Mouse (Mus musculus) neural tube, embryonic 13.5 days (tissue): ENCODE measurements at regions not wholly inside any gene's neighbourhood (a gene's known extent, or its start where the extent isn't known, plus 50 kb on each side); places are given as distances from the start of the nearest gene placed in this dataset.

Experiments
- ATAC-seq: fragments of 200-750 bp; cut with Nextera tagmentation; 2 replicates; pipeline ENCODE4 v1.8.0; 2017; ENCODE audit warnings: low read depth, mild to moderate bottlenecking, moderate TSS enrichment, moderate library complexity
- H3K27ac ChIP-seq: fragments of 300-500 bp; sonication (generic); replicated peaks from 2 replicates; pipeline ENCODE4 v1.5.1; 2015; ENCODE audit warnings: moderate library complexity, mild to moderate bottlenecking, inconsistent platforms
- H3K27me3 ChIP-seq: fragments of 300-500 bp; sonication (generic); 2 replicates; pipeline ENCODE4 v1.6.1; 2015; ENCODE audit warnings: mild to moderate bottlenecking, inconsistent platforms
- H3K36me3 ChIP-seq: fragments of 300-500 bp; sonication (generic); 2 replicates; pipeline ENCODE4 v1.6.1; 2015; ENCODE audit warnings: mild to moderate bottlenecking, inconsistent platforms
- H3K4me1 ChIP-seq: fragments of 300-500 bp; sonication (generic); replicated peaks from 2 replicates; pipeline ENCODE4 v1.6.1; 2015; ENCODE audit warnings: inconsistent platforms
- H3K4me2 ChIP-seq: fragments of 300-500 bp; sonication (generic); 2 replicates; pipeline ENCODE4 v1.6.1; 2015; ENCODE audit warnings: inconsistent platforms, mild to moderate bottlenecking, moderate library complexity
- H3K4me3 ChIP-seq: fragments of 300-500 bp; sonication (generic); 2 replicates; pipeline ENCODE4 v1.5.1; 2015; ENCODE audit warnings: mild to moderate bottlenecking, inconsistent platforms
- H3K9ac ChIP-seq: fragments of 300-500 bp; sonication (generic); 2 replicates; pipeline ENCODE4 v1.6.1; 2015; ENCODE audit warnings: moderate library complexity, mild to moderate bottlenecking, inconsistent platforms
- H3K9me3 ChIP-seq: fragments of 300-500 bp; sonication (generic); 2 replicates; pipeline ENCODE4 v1.6.1; 2016; ENCODE audit warnings: inconsistent platforms
- WGBS: fragments of 180-500 bp; shearing (Covaris S2); methylation state at CpG from one replicate; pipeline ENCODE4 v1.1.7; 2015; 5-methylcytosine and 5-hydroxymethylcytosine counted together

GRCm38 (mm10) chr13:35392167-35392566 is 267.5 kb upstream of the Cdyl start:
- 86% methylated on average over 6 of the region's 6 CpGs for WGBS
- no peak overlapping the region for H3K4me2 ChIP-seq
- no peak overlapping the region for H3K27ac ChIP-seq
- no peaks in the 10 kb centered on the region for H3K27me3 ChIP-seq
- H3K9me3 ChIP-seq, result no peaks in the 10 kb centered on the region
- H3K36me3 ChIP-seq, result no peaks in the 10 kb centered on the region
- no peak overlapping the region for H3K4me3 ChIP-seq
- H3K9ac ChIP-seq, result no peak overlapping the region
- no peaks in the 10 kb centered on the region for H3K4me1 ChIP-seq
- no peak for ATAC-seq

DNA sequence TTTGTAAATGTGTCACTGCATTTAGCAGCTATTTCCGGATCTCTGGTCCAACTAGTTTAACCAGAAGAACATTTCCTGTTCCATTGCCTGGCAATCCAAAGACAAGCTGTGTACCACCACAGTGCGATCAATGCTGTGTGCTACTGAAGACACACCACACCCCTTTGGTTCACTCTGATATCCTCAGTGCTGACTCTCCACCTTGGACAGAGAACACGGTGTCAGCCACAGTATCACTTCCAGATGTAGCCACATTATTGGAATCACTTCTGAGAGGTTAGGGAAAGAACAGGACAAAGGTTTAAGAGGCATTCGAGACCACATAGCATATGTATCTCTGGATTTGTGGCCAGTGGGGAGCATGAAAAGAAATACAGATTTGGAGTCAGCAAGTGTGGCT is 264.4 kb upstream of the Cdyl start:
- 71% methylated on average over 4 of the region's 4 CpGs for WGBS
- H3K27ac ChIP-seq, result no peak overlapping the region
- ATAC-seq, result no peak
- no peaks in the 10 kb centered on the region for H3K4me1 ChIP-seq
- H3K4me3 ChIP-seq, result no peak overlapping the region
- no peaks in the 10 kb centered on the region for H3K9me3 ChIP-seq
- no peaks in the 10 kb centered on the region for H3K36me3 ChIP-seq
- H3K9ac ChIP-seq, result no peak overlapping the region
- no peak overlapping the region for H3K4me2 ChIP-seq
- H3K27me3 ChIP-seq, result no peaks in the 10 kb centered on the region

DNA sequence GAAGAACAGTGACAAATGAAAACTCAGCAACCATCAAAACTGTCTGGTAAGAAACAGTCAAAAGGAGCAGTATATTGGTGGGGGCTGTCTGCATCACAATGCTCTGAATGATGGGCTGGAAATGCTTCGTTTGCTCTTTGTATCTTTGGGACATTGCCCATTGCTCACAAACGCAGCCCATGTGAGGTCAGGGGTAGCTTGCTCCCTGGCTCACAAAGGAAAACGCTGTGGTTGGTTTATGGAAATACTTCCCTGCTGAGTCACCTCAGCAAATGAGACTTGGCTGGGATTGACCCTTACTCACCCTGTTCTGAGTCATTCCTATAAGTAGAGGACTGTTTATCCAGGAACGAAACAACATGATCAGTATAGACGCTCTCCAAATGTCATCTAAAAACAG is 264.0 kb upstream of the Cdyl start:
- no peak overlapping the region for H3K9ac ChIP-seq
- no peak overlapping the region for H3K4me3 ChIP-seq
- H3K9me3 ChIP-seq, result no peaks in the 10 kb centered on the region
- no peak for ATAC-seq
- no peaks in the 10 kb centered on the region for H3K4me1 ChIP-seq
- no peak overlapping the region for H3K4me2 ChIP-seq
- H3K27me3 ChIP-seq, result no peaks in the 10 kb centered on the region
- H3K36me3 ChIP-seq, result no peaks in the 10 kb centered on the region
- H3K27ac ChIP-seq, result no peak overlapping the region
- 26% methylated on average over 5 of the region's 5 CpGs for WGBS

DNA sequence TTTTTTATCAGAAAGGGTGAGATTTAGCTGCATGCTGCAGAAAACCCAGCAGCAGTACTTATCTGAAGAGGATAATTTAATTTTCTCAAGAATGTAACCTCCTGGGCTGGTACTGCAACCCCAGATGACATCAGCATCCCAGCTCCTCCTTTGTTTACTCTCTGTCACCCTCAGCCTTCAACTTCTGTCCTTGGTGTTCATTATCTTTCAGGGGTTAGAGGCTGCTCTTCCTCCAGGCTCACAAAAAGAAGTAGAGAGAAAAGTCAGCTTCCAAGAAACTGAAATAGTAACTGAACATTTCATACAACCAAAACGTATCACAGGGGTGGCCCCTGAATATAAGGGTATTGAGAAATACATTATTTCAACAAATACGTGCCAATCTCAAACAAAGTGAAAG is 262.5 kb upstream of the Cdyl start:
- no peak for ATAC-seq
- Histone ChIP-seq H3K9me3 (no peaks in the 10 kb centered on the region), H3K36me3 (no peaks in the 10 kb centered on the region), H3K4me1 (no peaks in the 10 kb centered on the region), H3K4me3 (no peak overlapping the region), H3K27me3 (no peaks in the 10 kb centered on the region), H3K4me2 (no peak overlapping the region), H3K27ac (no peak overlapping the region), H3K9ac (no peak overlapping the region)
- WGBS, result 92% methylated on average over 2 of the region's 2 CpGs

DNA sequence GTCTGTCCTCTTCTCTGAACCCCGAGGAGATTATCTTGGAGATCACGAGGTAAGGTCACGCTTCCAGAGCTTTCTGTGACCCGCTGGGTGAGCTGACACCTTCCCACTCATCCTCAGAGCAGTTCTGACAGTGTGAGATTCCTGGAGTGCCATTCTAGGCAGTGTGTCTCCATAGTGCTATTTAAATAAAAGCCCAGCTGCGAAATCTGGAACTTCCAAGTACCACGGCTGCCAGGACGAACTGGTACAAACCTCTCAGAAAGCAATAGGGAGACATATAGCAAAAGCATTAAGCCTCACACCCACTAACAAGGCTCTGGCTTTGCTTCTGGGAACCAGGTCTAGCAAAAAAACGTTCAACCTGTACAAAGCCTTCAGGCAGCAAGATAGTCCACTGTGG is 261.4 kb upstream of the Cdyl start:
- no peaks in the 10 kb centered on the region for H3K27me3 ChIP-seq
- 75% methylated on average over 8 of the region's 8 CpGs for WGBS
- no peak for ATAC-seq

GRCm38 (mm10) chr13:35402856-35403255 is 256.8 kb upstream of the Cdyl start:
- Histone ChIP-seq H3K36me3 (no peaks in the 10 kb centered on the region), H3K27ac (no peak overlapping the region), H3K9ac (no peak overlapping the region), H3K27me3 (no peaks in the 10 kb centered on the region), H3K4me1 (no peaks in the 10 kb centered on the region), H3K4me3 (no peak overlapping the region), H3K9me3 (no peaks in the 10 kb centered on the region), H3K4me2 (no peak overlapping the region)
- WGBS, result 80% methylated on average over 2 of the region's 2 CpGs
- ATAC-seq, result no peak

More for the DNA sequence above, 261.4 kb upstream of the Cdyl start:
- Histone ChIP-seq H3K36me3 (no peaks in the 10 kb centered on the region), H3K4me3 (no peak overlapping the region), H3K4me2 (no peak overlapping the region), H3K9ac (no peak overlapping the region), H3K27ac (no peak overlapping the region), H3K9me3 (no peaks in the 10 kb centered on the region), H3K4me1 (no peaks in the 10 kb centered on the region)

GRCm38 (mm10) chr13:35404428-35404827 is 255.2 kb upstream of the Cdyl start:
- no peaks in the 10 kb centered on the region for H3K27me3 ChIP-seq
- no peak overlapping the region for H3K9ac ChIP-seq
- ATAC-seq, result no peak
- WGBS, result 89% methylated on average over 5 of the region's 5 CpGs
- no peak overlapping the region for H3K4me2 ChIP-seq
- H3K4me1 ChIP-seq, result no peaks in the 10 kb centered on the region
- H3K9me3 ChIP-seq, result no peaks in the 10 kb centered on the region
- no peaks in the 10 kb centered on the region for H3K36me3 ChIP-seq
- no peak overlapping the region for H3K4me3 ChIP-seq
- no peak overlapping the region for H3K27ac ChIP-seq

GRCm38 (mm10) chr13:35405384-35405783 is 254.2 kb upstream of the Cdyl start:
- no peaks in the 10 kb centered on the region for H3K9me3 ChIP-seq
- no peak overlapping the region for H3K27ac ChIP-seq
- H3K4me3 ChIP-seq, result no peak overlapping the region
- no peak overlapping the region for H3K9ac ChIP-seq
- H3K4me2 ChIP-seq, result no peak overlapping the region
- no peaks in the 10 kb centered on the region for H3K36me3 ChIP-seq
- WGBS, result 86% methylated on average over 1 of the region's 1 CpGs
- no peaks in the 10 kb centered on the region for H3K4me1 ChIP-seq
- no peak for ATAC-seq
- H3K27me3 ChIP-seq, result no peaks in the 10 kb centered on the region

- no peaks in the 10 kb centered on the region for H3K27me3 ChIP-seq
- no peak overlapping the region for H3K9ac ChIP-seq
- no peaks in the 10 kb centered on the region for H3K9me3 ChIP-seq
- WGBS, result 90% methylated on average over 4 of the region's 4 CpGs
- no peak for ATAC-seq
- H3K4me1 ChIP-seq, result no peaks in the 10 kb centered on the region
- H3K4me2 ChIP-seq, result no peak overlapping the region
- no peak overlapping the region for H3K27ac ChIP-seq
- H3K36me3 ChIP-seq, result no peaks in the 10 kb centered on the region
- H3K4me3 ChIP-seq, result no peak overlapping the region
Observed at GRCm38 (mm10) chr13:35417500-35417899, 242.1 kb upstream of the Cdyl start.

GRCm38 (mm10) chr13:35420076-35420475 is 239.6 kb upstream of the Cdyl start:
- Histone ChIP-seq H3K9ac (no peak overlapping the region), H3K4me1 (no peaks in the 10 kb centered on the region), H3K4me2 (no peak overlapping the region), H3K4me3 (no peak overlapping the region), H3K36me3 (no peaks in the 10 kb centered on the region), H3K27me3 (no peaks in the 10 kb centered on the region), H3K27ac (no peak overlapping the region), H3K9me3 (no peaks in the 10 kb centered on the region)
- ATAC-seq, result no peak
- WGBS, result 70% methylated on average over 3 of the region's 3 CpGs

GRCm38 (mm10) chr13:35426061-35426460 is 233.6 kb upstream of the Cdyl start:
- ATAC-seq, result no peak
- no peaks in the 10 kb centered on the region for H3K27me3 ChIP-seq
- H3K9me3 ChIP-seq, result no peaks in the 10 kb centered on the region
- H3K9ac ChIP-seq, result no peak overlapping the region
- 82% methylated on average over 4 of the region's 4 CpGs for WGBS
- H3K4me2 ChIP-seq, result no peak overlapping the region
- H3K27ac ChIP-seq, result no peak overlapping the region
- no peak overlapping the region for H3K4me3 ChIP-seq
- H3K4me1 ChIP-seq, result no peaks in the 10 kb centered on the region
- no peaks in the 10 kb centered on the region for H3K36me3 ChIP-seq

DNA sequence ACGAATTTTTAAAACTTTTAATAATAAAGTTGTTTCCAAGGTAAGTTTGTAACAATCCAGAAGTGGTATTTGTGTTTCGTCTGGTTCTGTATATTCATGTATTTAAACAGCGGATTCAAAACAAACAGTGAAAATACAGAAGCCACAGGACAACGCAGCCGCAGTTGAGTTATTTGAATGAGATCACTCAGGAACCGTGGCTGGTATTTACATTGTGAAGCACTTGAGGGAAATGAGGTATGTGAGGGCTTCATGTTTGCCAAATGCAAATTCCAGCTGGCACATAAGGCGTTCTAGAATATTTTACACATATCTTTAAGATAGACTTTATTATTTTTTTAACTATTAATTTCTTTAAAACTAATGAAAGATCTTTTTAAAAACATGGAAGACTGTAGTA is 224.5 kb upstream of the Cdyl start:
- H3K27ac ChIP-seq, result no peak overlapping the region

DNA sequence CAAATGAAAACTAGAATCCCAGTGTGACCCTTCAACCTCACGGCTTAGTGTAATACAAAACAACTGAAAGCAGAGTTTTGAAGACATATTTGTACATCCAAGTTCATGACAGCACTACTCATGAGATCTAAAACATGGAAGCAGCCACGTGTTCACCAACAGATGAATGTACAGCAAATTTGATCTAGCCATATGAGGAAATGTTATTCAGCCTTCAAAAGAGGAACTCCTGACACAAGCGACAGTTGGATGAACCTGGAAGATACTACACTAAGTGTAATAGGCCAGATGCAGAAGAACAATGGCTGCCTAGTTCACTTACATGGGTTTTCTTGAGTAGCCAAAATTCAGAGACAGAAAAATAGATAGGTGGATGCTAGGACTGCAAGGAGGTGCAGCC is 212.0 kb upstream of the Cdyl start:
- Histone ChIP-seq H3K9me3 (no peaks in the 10 kb centered on the region), H3K27ac (no peak overlapping the region), H3K4me3 (no peak overlapping the region), H3K27me3 (no peaks in the 10 kb centered on the region), H3K4me1 (no peaks in the 10 kb centered on the region), H3K9ac (no peak overlapping the region), H3K4me2 (no peak overlapping the region), H3K36me3 (no peaks in the 10 kb centered on the region)
- WGBS, result 81% methylated on average over 3 of the region's 3 CpGs
- no peak for ATAC-seq

More for the DNA sequence above, 224.5 kb upstream of the Cdyl start:
- no peak overlapping the region for H3K4me2 ChIP-seq
- H3K4me1 ChIP-seq, result no peaks in the 10 kb centered on the region
- WGBS, result 76% methylated on average over 7 of the region's 7 CpGs
- no peaks in the 10 kb centered on the region for H3K9me3 ChIP-seq
- H3K27me3 ChIP-seq, result no peaks in the 10 kb centered on the region
- no peak overlapping the region for H3K9ac ChIP-seq
- H3K4me3 ChIP-seq, result no peak overlapping the region
- no peaks in the 10 kb centered on the region for H3K36me3 ChIP-seq
- no peak for ATAC-seq
